Mouse (Mus musculus) heart, postnatal 14 days (tissue): ENCODE measurements around the gene Ctdspl. TPM values are rescaled to one million over a fixed set of nuclear protein-coding genes. Genes with fewer than 3 reads are reported as not detected.
A peak's percentile ranks its signal among the peaks of the same experiment; 100 is the strongest.

ENCODE experiments used
- DNase-seq, 2 experiments: peaks; one replicate each; pipeline ENCODE4 v3.0.0; 2021 to 2022
- intact Hi-C: fragments of 180-260 bp; cut with DNase I; formaldehyde crosslinking; loops from one replicate; pipeline ENCODE4 v1.15.1; 2025
- total RNA-seq, 2 experiments: library from RNA; stranded (reverse); gene quantifications; 2 replicates each; pipeline ENCODE4 v1.2.3; 2021

Gene Ctdspl
- total RNA-seq, 2 experiments from 2014 or later, result 12.3 to 13.7 TPM

GRCm38 (mm10) chr9:118942030-118942429 is 15.8 kb downstream of the Ctdspl start:
- intact Hi-C loops, result no loop called here
- no peak for DNase-seq

- no peak for DNase-seq
- intact Hi-C loops, result no loop called here
Observed at GRCm38 (mm10) chr9:118943941-118944340, 17.7 kb downstream of the Ctdspl start.

- intact Hi-C loops, result no loop called here
- DNase-seq, result no peak
Observed at GRCm38 (mm10) chr9:118944388-118944787, 18.1 kb downstream of the Ctdspl start.

GRCm38 (mm10) chr9:118948486-118948885 is 22.2 kb downstream of the Ctdspl start:
- intact Hi-C loops, result no loop called here
- no peak for DNase-seq

GRCm38 (mm10) chr9:118949124-118949523 is 22.9 kb downstream of the Ctdspl start:
- intact Hi-C loops, result no loop called here
- DNase-seq, result no peak

- intact Hi-C loops, result no loop called here
- no peak for DNase-seq
Observed at GRCm38 (mm10) chr9:118949654-118950053, 23.4 kb downstream of the Ctdspl start.

- intact Hi-C loops, result no loop called here
- DNase-seq, result no peak
Observed at GRCm38 (mm10) chr9:118950061-118950460, 23.8 kb downstream of the Ctdspl start.

- intact Hi-C loops, result no loop called here
Observed at GRCm38 (mm10) chr9:118950751-118951150, 24.5 kb downstream of the Ctdspl start.

GRCm38 (mm10) chr9:118951381-118951780 is 25.1 kb downstream of the Ctdspl start:
- DNase-seq, result no peak
- intact Hi-C loops, result no loop called here

More at GRCm38 (mm10) chr9:118950751-118951150, 24.5 kb downstream of the Ctdspl start:
- DNase-seq, result no peak

- no peak for DNase-seq
- intact Hi-C loops, result no loop called here
Observed at GRCm38 (mm10) chr9:118952180-118952579, 25.9 kb downstream of the Ctdspl start.

GRCm38 (mm10) chr9:118953465-118954194 is 27.4 kb downstream of the Ctdspl start:
- intact Hi-C loops, result no loop called here
- DNase-seq, result no peak

GRCm38 (mm10) chr9:118958802-118959201 is 32.5 kb downstream of the Ctdspl start:
- intact Hi-C loops, result no loop called here
- DNase-seq, result peak in 1 of 2 experiments; percentile 29

GRCm38 (mm10) chr9:118960415-118961091 is 34.3 kb downstream of the Ctdspl start:
- intact Hi-C loops, result loop anchor here (1.0 to 2.0 kb wide), 2 partner anchors 9 to 14 kb away; no protein-coding TSS in a partner anchor
- peak; percentile 57 for DNase-seq

- intact Hi-C loops, result no loop called here
- DNase-seq, result no peak
Observed at GRCm38 (mm10) chr9:118963149-118963548, 36.9 kb downstream of the Ctdspl start.

- DNase-seq, result no peak
- intact Hi-C loops, result no loop called here
Observed at GRCm38 (mm10) chr9:118964263-118965034, 38.2 kb downstream of the Ctdspl start.

- intact Hi-C loops, result loop anchor here (1.0 kb wide), 1 partner anchor 9 kb away; no protein-coding TSS in a partner anchor
Observed at GRCm38 (mm10) chr9:118969810-118970209, 43.6 kb downstream of the Ctdspl start.

GRCm38 (mm10) chr9:118973028-118973427 is 46.8 kb downstream of the Ctdspl start:
- intact Hi-C loops, result no loop called here
- no peak for DNase-seq

More at GRCm38 (mm10) chr9:118969810-118970209, 43.6 kb downstream of the Ctdspl start:
- no peak for DNase-seq

GRCm38 (mm10) chr9:118973566-118973965 is 47.3 kb downstream of the Ctdspl start:
- DNase-seq, result no peak
- intact Hi-C loops, result no loop called here

- intact Hi-C loops, result loop anchor here (2.0 kb wide), 1 partner anchor 13 kb away; no protein-coding TSS in a partner anchor
- DNase-seq, result peak in 1 of 2 experiments; percentile 49
Observed at GRCm38 (mm10) chr9:118974148-118974547, 47.9 kb downstream of the Ctdspl start.

GRCm38 (mm10) chr9:118975211-118975671 is 49.0 kb downstream of the Ctdspl start:
- no peak for DNase-seq
- intact Hi-C loops, result loop anchor here (2.0 to 5.0 kb wide), 2 partner anchors 14 to 48 kb away; partner anchors contain the start of gene Ctdspl
